Mouse (Mus musculus): ENCODE results near the gene Slc4a3.

GRCm38 (mm10) chr1:75557041-75557440, 11.0 kb downstream of the Slc4a3 start:
- no peak for TF ChIP-seq POLR2A (IDR thresholded peaks at IDR 0.05; ENCODE audit: control insufficient read depth, extremely low read depth, insufficient read depth, low read length, poor library complexity)
- TF ChIP-seq CTCF (IDR thresholded peaks at IDR 0.05; ENCODE audit: borderline replicate concordance, control insufficient read depth, extremely low read depth, insufficient read depth, low read length, poor library complexity) = no peak

Data from thymus, adult 2 months (tissue).